Comparison of ENCODE assay signal across 9 mouse cellular contexts in genomic region chrX:134718524-134718923, GRCm38 (mm10). TPM values are rescaled to one million over a fixed set of nuclear protein-coding genes. Genes with fewer than 3 reads are reported as not detected.
DNase-seq lines count a peak whose midpoint lies in the region; ATAC-seq lines count a peak whose summit lies in the region.
"Had no signal": no experiment of that assay in that cellular context is flagged by ENCODE, and none has a peak within 500 bp of the region (broad histone marks: within the 10 kb centered on the region; RNA-seq: fewer than 3 reads in every experiment).

No protein-coding gene starts in this region.

- H3K9me3 ChIP-seq in embryonic facial prominence, embryonic 12.5 days, result no peaks in the 10 kb centered on the region
- H3K9me3 ChIP-seq in heart, embryonic 10.5 days, result no peaks in the 10 kb centered on the region
- no peaks in the 10 kb centered on the region for H3K9me3 ChIP-seq in limb, embryonic 12.5 days
- H3K9me3 ChIP-seq in midbrain, embryonic 11.5 days (ENCODE audit: control insufficient read depth, low read length), result no peaks in the 10 kb centered on the region
- H3K9me3 ChIP-seq in stomach, embryonic 14.5 days (ENCODE audit: control insufficient read depth, low read depth, low read length), result no peaks in the 10 kb centered on the region

- H3K27ac ChIP-seq in embryonic facial prominence, embryonic 12.5 days, result peak overlapping the region; percentile 91
- peak overlapping the region; percentile 91 for H3K27ac ChIP-seq in heart, embryonic 10.5 days
- H3K27ac ChIP-seq in limb, embryonic 12.5 days, result peak overlapping the region; percentile 91
- H3K27ac ChIP-seq in midbrain, embryonic 11.5 days (ENCODE audit: low read depth, low read length), result peak overlapping the region; percentile 85
- H3K27ac ChIP-seq in stomach, embryonic 14.5 days (ENCODE audit: low read length), result peak overlapping the region; percentile 93

- no peaks in the 10 kb centered on the region for H3K4me1 ChIP-seq in embryonic facial prominence, embryonic 12.5 days
- H3K4me1 ChIP-seq in heart, embryonic 10.5 days, result no peaks in the 10 kb centered on the region
- no peaks in the 10 kb centered on the region for H3K4me1 ChIP-seq in limb, embryonic 12.5 days (replicated peaks)
- H3K4me1 ChIP-seq in midbrain, embryonic 11.5 days (ENCODE audit: control insufficient read depth, insufficient read depth, low read length), result no peaks in the 10 kb centered on the region
- no peaks in the 10 kb centered on the region for H3K4me1 ChIP-seq in stomach, embryonic 14.5 days (ENCODE audit: control insufficient read depth, insufficient read depth, low read length)

- peak; percentile 70; the same call in 1 of the 2 replicates for ATAC-seq in embryonic facial prominence, embryonic 12.5 days (ENCODE audit: insufficient number of reproducible peaks, insufficient read depth, low FRiP score, low TSS enrichment)
- ATAC-seq in limb, embryonic 12.5 days (ENCODE audit: insufficient number of reproducible peaks, insufficient read depth, low FRiP score, low TSS enrichment, low read depth), result peak; percentile 63
- peak; percentile 78 for ATAC-seq in midbrain, embryonic 11.5 days (ENCODE audit: low FRiP score)
- ATAC-seq in stomach, embryonic 14.5 days (ENCODE audit: insufficient number of reproducible peaks, insufficient read depth, low FRiP score, low read depth), result peak; percentile 82; the same call in 1 of the 2 replicates
- ATAC-seq: Patski had no signal

- 17% methylated on average over 14 of the region's 14 CpGs for WGBS in embryonic facial prominence, embryonic 12.5 days
- WGBS in heart, embryonic 10.5 days, result 15% methylated on average over 14 of the region's 14 CpGs
- 26% methylated on average over 14 of the region's 14 CpGs for WGBS in limb, embryonic 12.5 days
- WGBS in midbrain, embryonic 11.5 days, result 23% methylated on average over 14 of the region's 14 CpGs
- 31% methylated on average over 14 of the region's 14 CpGs for WGBS in stomach, embryonic 14.5 days

- no peaks in the 10 kb centered on the region for H3K36me3 ChIP-seq in embryonic facial prominence, embryonic 12.5 days
- peaks cover 11% of the 10 kb centered on the region for H3K36me3 ChIP-seq in heart, embryonic 10.5 days
- H3K36me3 ChIP-seq in limb, embryonic 12.5 days, result peaks cover 13% of the 10 kb centered on the region; the same call in 1 of the 2 replicates
- H3K36me3 ChIP-seq in midbrain, embryonic 11.5 days (ENCODE audit: control insufficient read depth, insufficient read depth, low read length), result no peaks in the 10 kb centered on the region
- H3K36me3 ChIP-seq in stomach, embryonic 14.5 days (ENCODE audit: control insufficient read depth, insufficient read depth, low read length), result peaks cover 5% of the 10 kb centered on the region; the same call in 1 of the 2 replicates

- peak; percentile 83 for DNase-seq in 3T3-L1 (ENCODE audit: low read depth, low spot score)
- peak; percentile 78 for DNase-seq in adrenal gland, postnatal 14 days
- peak; percentile 87 for DNase-seq in heart, embryonic 10.5 days (ENCODE audit: low spot score)
- peak; percentile 16 for DNase-seq in kidney, adult 9 months
- DNase-seq in midbrain, embryonic 11.5 days (ENCODE audit: low spot score, missing footprints), result peak; percentile 90

- peaks cover 7% of the 10 kb centered on the region; the same call in 1 of the 2 replicates for H3K27me3 ChIP-seq in embryonic facial prominence, embryonic 12.5 days
- no peaks in the 10 kb centered on the region for H3K27me3 ChIP-seq in heart, embryonic 10.5 days (ENCODE audit: insufficient read depth, poor library complexity, severe bottlenecking)
- H3K27me3 ChIP-seq in limb, embryonic 12.5 days, result peaks cover 21% of the 10 kb centered on the region
- no peaks in the 10 kb centered on the region; the same call in 1 of the 2 replicates for H3K27me3 ChIP-seq in midbrain, embryonic 11.5 days (ENCODE audit: control insufficient read depth, insufficient read depth, low read length)
- no peaks in the 10 kb centered on the region for H3K27me3 ChIP-seq in stomach, embryonic 14.5 days (ENCODE audit: control insufficient read depth, insufficient read depth, low read length)

- peak overlapping the region; percentile 45 for H3K4me2 ChIP-seq in embryonic facial prominence, embryonic 12.5 days (replicated peaks)
- H3K4me2 ChIP-seq in limb, embryonic 12.5 days, result peak overlapping the region; percentile 51
- peak overlapping the region; percentile 53 for H3K4me2 ChIP-seq in midbrain, embryonic 11.5 days
- H3K4me2 ChIP-seq in stomach, embryonic 14.5 days (replicated peaks; ENCODE audit: low read depth, low read length), result peak overlapping the region; percentile 37

- peak overlapping the region; percentile 64 for H3K9ac ChIP-seq in embryonic facial prominence, embryonic 12.5 days
- H3K9ac ChIP-seq in limb, embryonic 12.5 days (replicated peaks), result peak overlapping the region; percentile 60
- peak overlapping the region; percentile 72 for H3K9ac ChIP-seq in midbrain, embryonic 11.5 days (ENCODE audit: low read length)
- H3K9ac ChIP-seq in stomach, embryonic 14.5 days (replicated peaks; ENCODE audit: low read depth, low read length), result peak overlapping the region; percentile 57

- peak overlapping the region; percentile 49 for H3K4me3 ChIP-seq in embryonic facial prominence, embryonic 12.5 days
- H3K4me3 ChIP-seq in heart, embryonic 10.5 days, result peak overlapping the region; percentile 62
- peak overlapping the region; percentile 52 for H3K4me3 ChIP-seq in limb, embryonic 12.5 days (replicated peaks)
- H3K4me3 ChIP-seq in midbrain, embryonic 11.5 days (ENCODE audit: low read depth, low read length), result peak overlapping the region; percentile 44
- H3K4me3 ChIP-seq in stomach, embryonic 14.5 days (ENCODE audit: low read depth, low read length), result peak overlapping the region; percentile 47

RNA-seq across cellular contexts. Expression of gene Armcx1, which starts 0.8 kb away (rescaled TPM):
- 18.6 and 19.3 TPM in 2 replicates for total RNA-seq in adrenal gland, postnatal 14 days (2021)
- polyA plus RNA-seq in embryonic facial prominence, embryonic 12.5 days (2016; fragmentation: Nextera tagmentation; extraction: Ambion mirVana), result 63.2 and 68.7 TPM in 2 replicates
- 41.4 and 48.4 TPM in 2 replicates for polyA plus RNA-seq in heart, embryonic 10.5 days (2016; fragmentation: Nextera tagmentation; extraction: Ambion mirVana)
- 59.1 and 66.5 TPM in 2 replicates for polyA plus RNA-seq in limb, embryonic 12.5 days (2016; fragmentation: Nextera tagmentation; extraction: Ambion mirVana)
- polyA plus RNA-seq in midbrain, embryonic 11.5 days (2014; fragmentation: Nextera tagmentation; extraction: Ambion mirVana), result 48.2 and 50.0 TPM in 2 replicates
- 52.0 and 52.1 TPM in 2 replicates for polyA plus RNA-seq in stomach, embryonic 14.5 days (2014; fragmentation: Nextera tagmentation; extraction: Ambion mirVana)
- polyA plus RNA-seq: Patski had no signal

RNA-seq across cellular contexts. Expression of gene Armcx4, which starts 32.2 kb away (rescaled TPM):
- 13.9 and 15.5 TPM in 2 replicates for total RNA-seq in adrenal gland, postnatal 14 days (2021)
- polyA plus RNA-seq in embryonic facial prominence, embryonic 12.5 days (2016; fragmentation: Nextera tagmentation; extraction: Ambion mirVana), result 6.2 and 7.0 TPM in 2 replicates
- polyA plus RNA-seq in heart, embryonic 10.5 days (2016; fragmentation: Nextera tagmentation; extraction: Ambion mirVana), result 3.4 and 4.3 TPM in 2 replicates
- 7.3 and 7.6 TPM in 2 replicates for polyA plus RNA-seq in limb, embryonic 12.5 days (2016; fragmentation: Nextera tagmentation; extraction: Ambion mirVana)
- polyA plus RNA-seq in midbrain, embryonic 11.5 days (2014; fragmentation: Nextera tagmentation; extraction: Ambion mirVana), result 6.9 and 7.6 TPM in 2 replicates
- 5.8 and 6.1 TPM in 2 replicates for polyA plus RNA-seq in stomach, embryonic 14.5 days (2014; fragmentation: Nextera tagmentation; extraction: Ambion mirVana)

RNA-seq across cellular contexts. Expression of gene Armcx6, which starts 32.7 kb away (rescaled TPM):
- total RNA-seq in adrenal gland, postnatal 14 days (2021), result 7.3 and 11.3 TPM in 2 replicates
- polyA plus RNA-seq in embryonic facial prominence, embryonic 12.5 days (2016; fragmentation: Nextera tagmentation; extraction: Ambion mirVana), result 34.4 and 35.7 TPM in 2 replicates
- 15.5 and 18.2 TPM in 2 replicates for polyA plus RNA-seq in heart, embryonic 10.5 days (2016; fragmentation: Nextera tagmentation; extraction: Ambion mirVana)
- polyA plus RNA-seq in limb, embryonic 12.5 days (2016; fragmentation: Nextera tagmentation; extraction: Ambion mirVana), result 31.0 and 35.9 TPM in 2 replicates
- polyA plus RNA-seq in midbrain, embryonic 11.5 days (2014; fragmentation: Nextera tagmentation; extraction: Ambion mirVana), result 14.4 and 15.4 TPM in 2 replicates
- polyA plus RNA-seq in stomach, embryonic 14.5 days (2014; fragmentation: Nextera tagmentation; extraction: Ambion mirVana), result 30.5 and 30.8 TPM in 2 replicates

RNA-seq across cellular contexts. Expression of gene Armcx3, which starts 37.9 kb away (rescaled TPM):
- 37.9 and 40.6 TPM in 2 replicates for total RNA-seq in adrenal gland, postnatal 14 days (2021)
- 66.6 and 72.2 TPM in 2 replicates for polyA plus RNA-seq in embryonic facial prominence, embryonic 12.5 days (2016; fragmentation: Nextera tagmentation; extraction: Ambion mirVana)
- 70.7 and 82.5 TPM in 2 replicates for polyA plus RNA-seq in heart, embryonic 10.5 days (2016; fragmentation: Nextera tagmentation; extraction: Ambion mirVana)
- 60.1 and 63.6 TPM in 2 replicates for polyA plus RNA-seq in limb, embryonic 12.5 days (2016; fragmentation: Nextera tagmentation; extraction: Ambion mirVana)
- 58.7 and 65.9 TPM in 2 replicates for polyA plus RNA-seq in midbrain, embryonic 11.5 days (2014; fragmentation: Nextera tagmentation; extraction: Ambion mirVana)
- 79.8 and 84.8 TPM in 2 replicates for polyA plus RNA-seq in stomach, embryonic 14.5 days (2014; fragmentation: Nextera tagmentation; extraction: Ambion mirVana)

Comparison
In these comparisons a context has a peak if more than half of its experiments do, and no peak if none do; other contexts are left out.
1. Peak in every context shown above with its lines: DNase-seq, ATAC-seq, H3K4me3 ChIP-seq and H3K27ac ChIP-seq.
2. DNase-seq: peak in every context shown above with its lines; median percentile 90 in midbrain, embryonic 11.5 days; 87 in heart, embryonic 10.5 days; 83 in 3T3-L1; 78 in adrenal gland, postnatal 14 days; 16 in kidney, adult 9 months.